In genomic region chr11:118738855-118739832, GRCm38 (mm10) we compare ENCODE assay signal across 9 mouse cellular contexts.
DNase-seq lines count a peak whose midpoint lies in the region; ATAC-seq and TF ChIP-seq lines count a peak whose summit lies in the region.
"Had no signal": no experiment of that assay in that cellular context is flagged by ENCODE, and none has a peak within 500 bp of the region (broad histone marks: within the 10 kb centered on the region; RNA-seq: fewer than 3 reads in every experiment).

No protein-coding gene starts in this region.

- peak; percentile 57 for ATAC-seq in forebrain, embryonic 16.5 days

- no peak overlapping the region for H3K4me3 ChIP-seq in MEL (ENCODE audit: control insufficient read depth in 1 of 2, insufficient read depth in 1 of 2, low read depth in 2 of 2, low read length in 2 of 2)
- H3K4me3 ChIP-seq in cerebellum, adult 2 months (replicated peaks; ENCODE audit: insufficient read depth, low read depth, low read length), result no peak overlapping the region
- H3K4me3 ChIP-seq in forebrain, embryonic 16.5 days (replicated peaks; ENCODE audit: low read length), result no peak overlapping the region
- no peak overlapping the region for H3K4me3 ChIP-seq in olfactory bulb, adult 2 months (ENCODE audit: insufficient read depth, low read depth, low read length)
- H3K4me3 ChIP-seq: liver, embryonic 15.5 days had no signal

- no peak for TF ChIP-seq POLR2A in MEL (IDR thresholded peaks at IDR 0.05; ENCODE audit: control insufficient read depth in 1 of 2, insufficient read depth in 1 of 2, low read depth in 1 of 2, low read length in 2 of 2, poor library complexity in 1 of 2)
- no peak for TF ChIP-seq POLR2A in cerebellum, adult 2 months (IDR thresholded peaks at IDR 0.05; ENCODE audit: borderline replicate concordance, insufficient read depth, low read length)
- no peak for TF ChIP-seq POLR2A in olfactory bulb, adult 2 months (IDR thresholded peaks at IDR 0.05; ENCODE audit: insufficient read depth, low read depth, low read length)

- H3K4me1 ChIP-seq in MEL (ENCODE audit: control insufficient read depth in 1 of 2, insufficient read depth in 2 of 2, low read length in 2 of 2), result no peaks in the 10 kb centered on the region
- H3K4me1 ChIP-seq in cerebellum, adult 2 months (ENCODE audit: control insufficient read depth, insufficient read depth, low read length), result peaks cover 84% of the 10 kb centered on the region
- H3K4me1 ChIP-seq in forebrain, embryonic 16.5 days (replicated peaks; ENCODE audit: control insufficient read depth, insufficient read depth, low read length), result peaks cover 34% of the 10 kb centered on the region
- peaks cover 63% of the 10 kb centered on the region for H3K4me1 ChIP-seq in olfactory bulb, adult 2 months (ENCODE audit: control insufficient read depth, insufficient read depth, low read length)
- H3K4me1 ChIP-seq: liver, embryonic 15.5 days had no signal

- peak; percentile 67 for DNase-seq in MEL (ENCODE audit: low read depth, low spot score)
- DNase-seq in cerebellum, adult 2 months, result peak; percentile 82 to 89
- DNase-seq in heart, postnatal 4 days, result peak; percentile 89
- DNase-seq in layer of hippocampus, adult 18-20 months (ENCODE audit: low spot score in 2 of 2), result peak; percentile 80 to 94
- DNase-seq in lung, adult 18-20 months, result peak; percentile 71 to 77
- peak; percentile 58 for DNase-seq in thymus, postnatal 0 days (ENCODE audit: low spot score)

- no peaks in the 10 kb centered on the region for H3K27me3 ChIP-seq in MEL (ENCODE audit: control insufficient read depth in 1 of 2, insufficient read depth in 2 of 2, low read length in 2 of 2)
- no peaks in the 10 kb centered on the region for H3K27me3 ChIP-seq in cerebellum, adult 2 months (ENCODE audit: control insufficient read depth, insufficient read depth, low read length)
- no peaks in the 10 kb centered on the region for H3K27me3 ChIP-seq in forebrain, embryonic 16.5 days (replicated peaks; ENCODE audit: control insufficient read depth, insufficient read depth, low read length)

- no peaks in the 10 kb centered on the region for H3K9me3 ChIP-seq in MEL (replicated peaks; ENCODE audit: insufficient read depth, low read length)
- no peaks in the 10 kb centered on the region for H3K9me3 ChIP-seq in forebrain, embryonic 16.5 days (ENCODE audit: control insufficient read depth, low read length)
- H3K9me3 ChIP-seq: liver, embryonic 15.5 days had no signal

- H3K4me2 ChIP-seq in forebrain, embryonic 16.5 days (ENCODE audit: low read length), result peak overlapping the region; percentile 14
- H3K4me2 ChIP-seq: liver, embryonic 15.5 days had no signal

- peak; percentile 72 to 88 (median 86) for TF ChIP-seq CTCF in MEL (IDR thresholded peaks at IDR 0.05 in 2 of 3, conservative IDR thresholded peaks at IDR 0.05 in 1 of 3; ENCODE audit: control insufficient read depth in 1 of 3, insufficient read depth in 1 of 3, low read depth in 2 of 3, low read length in 3 of 3, poor library complexity in 1 of 3, severe bottlenecking in 1 of 3)
- peak; percentile 91 for TF ChIP-seq CTCF in cerebellum, adult 2 months (IDR thresholded peaks at IDR 0.05; ENCODE audit: borderline replicate concordance, insufficient read depth, low read depth, low read length)
- peak; percentile 82 for TF ChIP-seq CTCF in olfactory bulb, adult 2 months (IDR thresholded peaks at IDR 0.05; ENCODE audit: insufficient read depth, low read depth, low read length)

- 6% methylated on average over 23 of the region's 23 CpGs for WGBS in cerebellum, adult 2 months
- WGBS in forebrain, embryonic 16.5 days, result 8% methylated on average over 23 of the region's 23 CpGs
- 11% methylated on average over 23 of the region's 23 CpGs for WGBS in olfactory bulb, adult 2 months

- no peaks in the 10 kb centered on the region for H3K36me3 ChIP-seq in MEL (ENCODE audit: control insufficient read depth in 1 of 2, insufficient read depth in 2 of 2, low read length in 2 of 2)
- H3K36me3 ChIP-seq in forebrain, embryonic 16.5 days (ENCODE audit: control insufficient read depth, insufficient read depth), result no peaks in the 10 kb centered on the region
- H3K36me3 ChIP-seq: liver, embryonic 15.5 days had no signal

- H3K79me2 ChIP-seq in MEL (ENCODE audit: control insufficient read depth, insufficient read depth, low read length, poor library complexity), result no peaks in the 10 kb centered on the region

- TF ChIP-seq EP300 in MEL (IDR thresholded peaks at IDR 0.05; ENCODE audit: low read depth in 1 of 2, low read length in 2 of 2), result no peak

- no peak overlapping the region for H3K27ac ChIP-seq in MEL (ENCODE audit: control insufficient read depth, low read depth, low read length)
- no peak overlapping the region for H3K27ac ChIP-seq in cerebellum, adult 2 months (ENCODE audit: insufficient read depth, low read length)
- H3K27ac ChIP-seq in forebrain, embryonic 16.5 days (ENCODE audit: low read length), result peak overlapping the region; percentile 37; the same call in 1 of the 2 replicates
- no peak overlapping the region for H3K27ac ChIP-seq in olfactory bulb, adult 2 months (ENCODE audit: insufficient read depth, low read depth, low read length)
- H3K27ac ChIP-seq: liver, embryonic 15.5 days had no signal

- H3K9ac ChIP-seq in MEL (ENCODE audit: control insufficient read depth, low read depth, low read length, poor library complexity, severe bottlenecking), result no peak overlapping the region
- no peak overlapping the region for H3K9ac ChIP-seq in forebrain, embryonic 16.5 days (replicated peaks; ENCODE audit: low read depth, low read length)
- H3K9ac ChIP-seq: liver, embryonic 15.5 days had no signal

- peak; percentile 57 for TF ChIP-seq RAD21 in MEL (IDR thresholded peaks at IDR 0.05; ENCODE audit: low read depth, low read length)

TF ChIP-seq in MEL, 35 proteins besides CTCF, POLR2A, EP300 and RAD21:
- TF ChIP-seq E2F4 (IDR thresholded peaks at IDR 0.05; ENCODE audit: borderline replicate concordance, low read depth, low read length) (no peak), MYB (IDR thresholded peaks at IDR 0.05; ENCODE audit: low read depth, low read length) (no peak), ELF1 (IDR thresholded peaks at IDR 0.05; ENCODE audit: low read depth, low read length) (no peak), CHD1 (IDR thresholded peaks at IDR 0.05; ENCODE audit: low read depth, low read length) (no peak), USF2 (IDR thresholded peaks at IDR 0.05; ENCODE audit: borderline replicate concordance in 1 of 2, insufficient read depth in 1 of 2, low read depth in 1 of 2, low read length in 2 of 2) (0 out of 4 replicates have a peak, but pooled peaks of 1 of the 2 experiments have one; percentile 49), SMC3 (IDR thresholded peaks at IDR 0.05; ENCODE audit: low read depth, low read length) (peak; percentile 60), ZKSCAN1 (IDR thresholded peaks at IDR 0.05; ENCODE audit: low read depth, low read length) (no peak), MAFK (IDR thresholded peaks at IDR 0.05; ENCODE audit: borderline replicate concordance, low read depth, low read length) (no peak), UBTF (IDR thresholded peaks at IDR 0.05; ENCODE audit: borderline replicate concordance, insufficient read depth, low read depth, low read length) (no peak), ZC3H11A (IDR thresholded peaks at IDR 0.05; ENCODE audit: low read depth, low read length) (0 out of 2 replicates have a peak, but pooled peaks have one; percentile 20), USF1 (IDR thresholded peaks at IDR 0.05; ENCODE audit: low read depth, low read length) (peak; percentile 79)
